Mouse (Mus musculus): Measurements from ENCODE around the gene Ptpn5.

GRCm38 (mm10) chr7:47034785-47035384 is 98.6 kb downstream of the Ptpn5 start:
- no peak for TF ChIP-seq POLR2A (IDR thresholded peaks at IDR 0.05; ENCODE audit: control insufficient read depth, extremely low read depth, insufficient read depth, low read length, poor library complexity)
- TF ChIP-seq CTCF (IDR thresholded peaks at IDR 0.05; ENCODE audit: borderline replicate concordance, control insufficient read depth, extremely low read depth, insufficient read depth, low read length, poor library complexity), result no peak
